Mouse (Mus musculus) midbrain, postnatal 0 days (tissue): Measurements from ENCODE around the gene Exoc4. TPM values are rescaled to one million over a fixed set of nuclear protein-coding genes. Genes with fewer than 3 reads are reported as not detected.

ENCODE experiments used
- ATAC-seq: fragments of 200-750 bp; cut with Nextera tagmentation; 2 replicates; pipeline ENCODE4 v1.8.0; 2017; ENCODE audit warnings: moderate number of reproducible peaks, mild to moderate bottlenecking, moderate TSS enrichment, moderate library complexity; ENCODE audit not compliant: low FRiP score
- DNase-seq: peaks from one replicate; pipeline ENCODE4 v3.0.0-alpha.2; 2015; ENCODE audit warnings: low spot score
- H3K27ac ChIP-seq: fragments of 300-500 bp; sonication (generic); 2 replicates; pipeline ENCODE4 v1.5.1; 2014; ENCODE audit warnings: low read depth, mild to moderate bottlenecking, low read length, mixed read lengths
- H3K27me3 ChIP-seq: fragments of 300-500 bp; sonication (generic); 2 replicates; pipeline ENCODE4 v1.6.1; 2014; ENCODE audit warnings: low read length, control low read depth, mixed read lengths; ENCODE audit not compliant: insufficient read depth
- H3K36me3 ChIP-seq: fragments of 300-500 bp; sonication (generic); 2 replicates; pipeline ENCODE4 v1.6.1; 2014; ENCODE audit warnings: low read length, control low read depth, mixed read lengths; ENCODE audit not compliant: insufficient read depth
- H3K4me1 ChIP-seq: fragments of 300-500 bp; sonication (generic); 2 replicates; pipeline ENCODE4 v1.6.1; 2014; ENCODE audit warnings: mild to moderate bottlenecking, control low read depth, antibody characterized with exemption, low read length, mixed read lengths; ENCODE audit not compliant: insufficient read depth
- H3K4me2 ChIP-seq: fragments of 300-500 bp; sonication (generic); 2 replicates; pipeline ENCODE4 v1.6.1; 2014; ENCODE audit warnings: low read depth, mild to moderate bottlenecking, low read length, mixed read lengths; ENCODE audit not compliant: poor library complexity, severe bottlenecking
- H3K4me3 ChIP-seq: fragments of 300-500 bp; sonication (generic); 2 replicates; pipeline ENCODE4 v1.5.1; 2014; ENCODE audit warnings: low read depth, mild to moderate bottlenecking, low read length, moderate library complexity
- H3K9ac ChIP-seq: fragments of 300-500 bp; sonication (generic); replicated peaks from 2 replicates; pipeline ENCODE4 v1.6.1; 2014; ENCODE audit warnings: mild to moderate bottlenecking, low read length, moderate library complexity, mixed read lengths; ENCODE audit not compliant: poor library complexity, severe bottlenecking
- H3K9me3 ChIP-seq: fragments of 300-500 bp; sonication (generic); 2 replicates; pipeline ENCODE4 v1.6.1; 2016; ENCODE audit warnings: low read length, control low read depth
- CTCF ChIP-seq: IDR thresholded peaks from 2 replicates; pipeline ENCODE4 v1.5.1; 2016; ENCODE audit warnings: antibody characterized with exemption, mild to moderate bottlenecking
- WGBS: fragments of 180-500 bp; shearing (Covaris S2); extraction: QIAGEN DNeasy Blood & Tissue Kit; methylation state at CpG from one replicate; pipeline ENCODE4 v1.1.7; 2014; 5-methylcytosine and 5-hydroxymethylcytosine counted together
- polyA plus RNA-seq: library from polyadenylated mRNA; unstranded; fragments of >200 nt; fragmentation: Nextera tagmentation; extraction: Ambion mirVana; gene quantifications from 2 replicates; pipeline ENCODE4 v1.2.1, GENCODE M21; 2015
- total RNA-seq: library from RNA; depleted of rRNA; stranded (reverse); fragments of >200 nt; gene quantifications from 2 replicates; pipeline ENCODE4 v1.2.3, GENCODE M21; 2014

Exoc4 gene
- total and polyA plus RNA-seq, 2 experiments from 2014 or later, result 29.5 to 72.5 TPM

DNA sequence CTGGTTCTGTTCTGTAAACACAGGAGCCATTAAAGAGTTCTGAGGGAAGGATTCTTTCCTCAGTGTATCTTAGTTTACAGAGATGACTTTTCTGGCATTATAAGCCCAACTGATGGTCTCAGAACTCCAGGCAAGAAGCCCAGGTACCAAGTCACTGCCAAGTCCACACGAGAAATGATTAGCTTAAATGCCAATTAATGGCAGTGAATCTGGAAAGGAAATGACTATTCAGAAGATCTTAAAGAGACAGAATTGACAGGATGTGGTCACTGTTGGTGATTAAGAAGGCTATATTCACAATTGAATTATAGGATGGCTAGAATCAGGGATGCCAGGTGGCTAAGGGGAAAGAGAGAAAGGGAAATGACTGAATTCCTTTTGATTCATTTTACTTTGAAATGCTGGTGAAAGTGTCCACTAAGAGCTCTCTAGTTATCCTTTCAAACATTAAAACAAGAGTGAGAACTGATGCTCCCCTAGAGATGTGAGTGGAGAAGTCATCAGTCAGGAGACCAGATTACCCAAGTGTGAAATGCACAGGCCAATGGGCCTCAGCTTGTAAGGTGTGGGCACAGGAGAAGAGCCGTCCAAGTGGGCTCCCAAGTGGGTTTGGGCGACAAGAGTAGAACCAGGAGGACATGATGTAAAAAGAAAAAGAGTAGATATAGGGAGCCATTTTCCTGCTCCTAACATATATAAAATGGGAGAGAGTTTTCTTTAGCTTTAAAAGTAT, 587.3 kb downstream of the Exoc4 start:
- Histone ChIP-seq H3K4me2 (no peak overlapping the region), H3K27me3 (no peaks in the 10 kb centered on the region), H3K36me3 (no peaks in the 10 kb centered on the region), H3K9me3 (no peaks in the 10 kb centered on the region), H3K9ac (no peak overlapping the region), H3K4me3 (no peak overlapping the region), H3K4me1 (no peaks in the 10 kb centered on the region), H3K27ac (no peak overlapping the region)
- no peak for TF ChIP-seq CTCF
- no peak for ATAC-seq
- 89% methylated on average over 3 of the region's 3 CpGs for WGBS
- no peak for DNase-seq

DNA sequence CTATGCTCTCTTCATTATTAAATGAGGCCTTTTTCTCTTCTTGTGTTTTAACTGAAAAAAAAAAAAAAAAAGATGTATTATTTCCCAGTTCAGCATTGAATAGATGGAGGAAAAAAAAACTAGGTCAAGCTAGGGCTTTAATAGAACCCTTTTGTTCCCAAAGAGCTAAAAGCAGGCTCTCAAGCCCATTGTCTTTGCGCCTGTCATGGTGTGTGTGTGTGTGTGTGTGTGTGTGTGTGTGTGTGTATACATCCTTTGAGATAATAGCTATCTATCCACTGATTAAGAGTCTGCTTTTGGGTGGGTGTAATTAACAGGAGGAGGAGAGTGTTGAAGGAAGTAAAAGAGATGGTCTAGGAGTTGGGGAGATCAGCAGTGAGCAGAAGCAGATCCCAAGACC, 594.0 kb downstream of the Exoc4 start:
- no peaks in the 10 kb centered on the region for H3K9me3 ChIP-seq
- 52% methylated on average over 1 of the region's 1 CpGs for WGBS
- TF ChIP-seq CTCF, result no peak
- H3K9ac ChIP-seq, result no peak overlapping the region
- ATAC-seq (no peak), DNase-seq (no peak)
- no peaks in the 10 kb centered on the region for H3K27me3 ChIP-seq
- H3K4me2 ChIP-seq, result no peak overlapping the region
- no peak overlapping the region for H3K27ac ChIP-seq
- H3K4me1 ChIP-seq, result no peaks in the 10 kb centered on the region
- H3K4me3 ChIP-seq, result no peak overlapping the region
- H3K36me3 ChIP-seq, result no peaks in the 10 kb centered on the region

DNA sequence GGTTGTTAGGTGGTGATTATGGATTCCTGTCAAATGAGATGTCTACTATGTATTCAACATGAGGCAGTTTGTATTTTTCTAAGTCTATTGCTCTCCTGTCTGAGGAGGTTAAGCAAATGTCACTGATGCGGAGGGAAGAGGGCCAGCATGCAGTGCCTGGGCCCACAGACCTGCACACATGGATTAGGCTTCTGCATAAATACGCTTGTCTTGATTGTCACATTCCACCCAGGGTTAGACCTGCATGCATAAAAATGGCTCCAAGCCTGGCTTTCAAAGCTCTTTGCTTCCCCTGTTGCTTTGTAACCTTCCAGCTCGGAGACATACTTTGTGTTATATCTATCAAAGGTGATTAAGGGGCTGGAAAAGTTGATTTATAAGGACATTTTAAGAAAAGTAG, 610.2 kb downstream of the Exoc4 start:
- no peak for TF ChIP-seq CTCF
- no peak overlapping the region for H3K27ac ChIP-seq
- no peaks in the 10 kb centered on the region for H3K9me3 ChIP-seq
- peaks cover 9% of the 10 kb centered on the region; the same call in 1 of the 2 replicates for H3K4me1 ChIP-seq
- H3K9ac ChIP-seq, result no peak overlapping the region
- ATAC-seq (no peak), DNase-seq (no peak)
- no peaks in the 10 kb centered on the region for H3K36me3 ChIP-seq
- 29% methylated on average over 3 of the region's 3 CpGs for WGBS
- H3K4me3 ChIP-seq, result no peak overlapping the region
- H3K4me2 ChIP-seq, result no peak overlapping the region
- H3K27me3 ChIP-seq, result no peaks in the 10 kb centered on the region

GRCm38 (mm10) chr6:33865752-33866151, 616.9 kb downstream of the Exoc4 start:
- Histone ChIP-seq H3K36me3 (no peaks in the 10 kb centered on the region), H3K4me2 (no peak overlapping the region), H3K27me3 (no peaks in the 10 kb centered on the region), H3K4me3 (no peak overlapping the region), H3K9me3 (no peaks in the 10 kb centered on the region), H3K27ac (no peak overlapping the region), H3K4me1 (no peaks in the 10 kb centered on the region), H3K9ac (no peak overlapping the region)
- TF ChIP-seq CTCF, result no peak
- no peak for DNase-seq
- 87% methylated on average over 3 of the region's 3 CpGs for WGBS
- no peak for ATAC-seq

DNA sequence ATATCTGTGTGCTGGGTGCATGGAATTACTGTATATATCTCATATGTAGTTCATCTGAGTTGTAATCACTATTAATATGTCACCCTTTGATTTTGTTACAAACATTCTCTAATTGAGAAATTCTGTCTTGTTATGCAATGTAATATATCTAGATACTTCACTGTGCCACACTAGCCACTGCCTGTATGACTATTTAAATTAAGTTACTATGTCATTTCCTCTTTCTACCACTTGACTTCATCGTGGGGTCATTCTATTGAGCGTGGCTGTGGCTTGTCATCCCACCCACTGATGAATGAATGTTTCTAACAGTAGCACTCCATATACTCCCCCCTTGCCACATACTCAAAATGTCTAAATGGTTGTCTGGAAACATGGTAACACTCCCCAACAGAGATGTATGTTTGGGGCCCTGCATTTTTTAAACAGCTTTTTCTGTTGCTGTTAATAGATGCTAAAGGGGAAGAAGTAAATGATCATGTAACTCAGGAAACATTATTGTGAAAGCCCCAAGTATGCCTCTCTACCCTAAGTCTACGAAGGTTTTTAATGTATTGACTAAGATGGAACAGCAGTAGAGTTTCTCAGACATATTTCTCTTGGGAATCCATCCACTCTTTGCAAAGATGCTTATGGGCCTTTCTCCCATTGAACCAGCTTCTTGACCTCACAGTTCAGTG, 618.2 kb downstream of the Exoc4 start:
- no peaks in the 10 kb centered on the region for H3K36me3 ChIP-seq
- no peaks in the 10 kb centered on the region for H3K9me3 ChIP-seq
- ATAC-seq (no peak), DNase-seq (no peak)
- no peak overlapping the region for H3K9ac ChIP-seq
- H3K4me2 ChIP-seq, result no peak overlapping the region
- no peak overlapping the region for H3K4me3 ChIP-seq
- 92% methylated on average over 3 of the region's 3 CpGs for WGBS
- H3K27ac ChIP-seq, result no peak overlapping the region
- no peak for TF ChIP-seq CTCF
- H3K27me3 ChIP-seq, result no peaks in the 10 kb centered on the region
- no peaks in the 10 kb centered on the region for H3K4me1 ChIP-seq

- no peak overlapping the region for H3K4me2 ChIP-seq
- no peaks in the 10 kb centered on the region for H3K9me3 ChIP-seq
- no peak overlapping the region for H3K9ac ChIP-seq
- DNase-seq (no peak), ATAC-seq (no peak)
- H3K36me3 ChIP-seq, result no peaks in the 10 kb centered on the region
- H3K27ac ChIP-seq, result no peak overlapping the region
- no peaks in the 10 kb centered on the region for H3K4me1 ChIP-seq
- WGBS, result 90% methylated on average over 3 of the region's 3 CpGs
- no peak for TF ChIP-seq CTCF
- H3K4me3 ChIP-seq, result no peak overlapping the region
- H3K27me3 ChIP-seq, result no peaks in the 10 kb centered on the region
Observed at GRCm38 (mm10) chr6:33869251-33869650, 620.4 kb downstream of the Exoc4 start.
